Mouse (Mus musculus): ENCODE data around the gene Mapkap1. TPM values are rescaled to one million over a fixed set of nuclear protein-coding genes. Genes with fewer than 3 reads are reported as not detected.
A peak's percentile ranks its signal among the peaks of the same experiment; 100 is the strongest.

Gene Mapkap1
- polyA plus RNA-seq, 1 experiment from 2014 or later, result 38.3 TPM

DNA sequence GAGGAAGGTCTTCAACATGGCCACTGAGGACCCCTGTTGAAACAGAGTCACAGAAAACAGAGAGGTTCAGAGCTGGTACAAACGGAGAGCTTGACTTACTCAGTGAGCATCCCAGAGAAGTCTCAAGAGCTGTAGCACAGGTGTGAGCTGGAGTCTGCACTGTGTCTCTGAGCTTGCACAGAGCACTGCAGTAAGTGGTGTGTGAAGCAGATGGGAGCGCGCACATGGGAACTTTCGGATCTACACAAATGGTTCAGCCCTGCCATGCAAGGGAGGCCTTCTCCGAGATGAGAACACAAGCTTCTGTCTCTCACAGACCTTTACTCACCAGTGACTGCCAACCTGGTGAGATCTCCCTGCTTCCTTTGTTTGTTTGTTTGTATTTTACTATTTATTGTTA, 103.3 kb downstream of the Mapkap1 start:
- ATAC-seq (ENCODE audit: low read depth) (no peak), DNase-seq (no peak)
- Histone ChIP-seq H3K27me3 (no peaks in the 10 kb centered on the region), H3K4me3 (replicated peaks) (no peak overlapping the region), H3K9ac (no peak overlapping the region), H3K4me1 (replicated peaks) (no peaks in the 10 kb centered on the region), H3K36me3 (no peaks in the 10 kb centered on the region), H3K9me3 (replicated peaks) (no peaks in the 10 kb centered on the region), H3K27ac (no peak overlapping the region), H3K4me2 (no peak overlapping the region)
- WGBS (ENCODE audit: insufficient replicate concordance), result 76% methylated on average over 5 of the region's 5 CpGs

DNA sequence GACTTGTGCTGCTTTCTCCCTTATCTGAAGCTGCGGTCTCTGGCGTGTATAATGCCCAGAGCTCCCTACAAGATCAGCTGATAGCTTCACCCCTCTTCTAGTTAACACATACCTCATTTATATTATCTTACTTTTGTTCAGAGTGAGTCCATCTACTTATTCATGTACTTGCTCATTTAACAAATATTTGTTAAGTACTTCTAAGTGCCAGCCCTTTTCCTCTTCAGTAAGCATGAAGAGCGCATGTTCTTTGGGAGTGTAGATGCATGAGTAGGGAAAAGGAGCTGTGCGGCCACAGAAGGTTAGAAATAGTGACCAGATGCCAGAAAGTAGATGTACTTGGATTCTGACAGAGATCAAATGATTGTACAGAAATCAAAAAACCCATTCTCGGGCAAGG, 108.7 kb downstream of the Mapkap1 start:
- no peak overlapping the region for H3K27ac ChIP-seq
- no peak overlapping the region for H3K4me2 ChIP-seq
- 72% methylated on average over 5 of the region's 5 CpGs for WGBS (ENCODE audit: insufficient replicate concordance)
- no peaks in the 10 kb centered on the region for H3K36me3 ChIP-seq
- ATAC-seq (ENCODE audit: low read depth) (no peak), DNase-seq (no peak)
- no peak overlapping the region for H3K4me3 ChIP-seq (replicated peaks)
- H3K9ac ChIP-seq, result no peak overlapping the region
- no peaks in the 10 kb centered on the region for H3K9me3 ChIP-seq (replicated peaks)
- H3K4me1 ChIP-seq (replicated peaks), result no peaks in the 10 kb centered on the region
- no peaks in the 10 kb centered on the region for H3K27me3 ChIP-seq

DNA sequence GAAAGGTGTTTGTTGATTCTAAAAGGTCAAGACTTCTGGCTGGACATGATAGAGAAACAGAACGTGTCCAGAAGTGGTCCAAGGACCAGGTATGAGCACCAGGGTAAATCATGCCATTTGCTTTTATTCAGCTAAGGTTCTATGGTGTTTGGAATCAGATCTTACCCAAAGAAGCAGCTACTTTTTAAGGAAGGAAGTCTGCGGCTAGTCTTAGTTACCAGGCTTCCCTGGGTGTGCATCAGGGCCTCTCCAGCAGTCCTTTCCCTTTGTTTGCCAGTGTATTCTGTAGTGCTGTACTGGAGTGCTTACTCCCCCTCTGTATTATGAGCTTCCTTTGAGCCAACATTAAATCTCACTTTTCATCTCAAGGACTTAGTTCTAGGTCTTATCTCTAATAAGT, 111.5 kb downstream of the Mapkap1 start:
- WGBS (ENCODE audit: insufficient replicate concordance), result 61% methylated on average over 2 of the region's 2 CpGs
- ATAC-seq (ENCODE audit: low read depth), result no peak
- Histone ChIP-seq H3K9me3 (replicated peaks) (no peaks in the 10 kb centered on the region), H3K4me2 (no peak overlapping the region), H3K27me3 (no peaks in the 10 kb centered on the region), H3K36me3 (peaks cover 2% of the 10 kb centered on the region; the same call in 1 of the 2 replicates), H3K27ac (no peak overlapping the region), H3K9ac (no peak overlapping the region), H3K4me1 (replicated peaks) (no peaks in the 10 kb centered on the region), H3K4me3 (replicated peaks) (no peak overlapping the region)
- DNase-seq, result no peak

DNA sequence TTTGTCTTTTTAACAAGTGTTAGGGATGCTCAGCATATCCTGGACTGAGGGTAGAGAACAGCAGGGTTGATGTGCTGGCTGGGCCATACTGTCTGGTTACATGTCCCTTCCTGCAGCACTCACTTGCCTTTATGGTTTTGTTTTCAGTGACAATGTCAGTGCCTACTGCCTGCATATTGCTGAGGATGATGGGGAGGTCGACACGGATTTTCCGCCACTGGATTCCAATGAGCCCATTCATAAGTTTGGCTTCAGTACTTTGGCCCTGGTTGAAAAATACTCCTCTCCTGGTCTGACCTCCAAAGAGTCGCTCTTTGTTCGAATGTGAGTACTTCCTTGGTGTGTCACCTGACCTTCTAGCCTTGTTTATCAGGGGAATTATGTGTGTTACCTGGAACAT, 112.0 kb downstream of the Mapkap1 start:
- Histone ChIP-seq H3K4me2 (no peak overlapping the region), H3K9me3 (replicated peaks) (no peaks in the 10 kb centered on the region), H3K27me3 (no peaks in the 10 kb centered on the region), H3K27ac (no peak overlapping the region), H3K36me3 (peaks cover 4% of the 10 kb centered on the region; the same call in 1 of the 2 replicates), H3K9ac (no peak overlapping the region), H3K4me1 (replicated peaks) (no peaks in the 10 kb centered on the region), H3K4me3 (replicated peaks) (no peak overlapping the region)
- ATAC-seq (ENCODE audit: low read depth) (no peak), DNase-seq (no peak)
- WGBS (ENCODE audit: insufficient replicate concordance), result 85% methylated on average over 5 of the region's 5 CpGs

DNA sequence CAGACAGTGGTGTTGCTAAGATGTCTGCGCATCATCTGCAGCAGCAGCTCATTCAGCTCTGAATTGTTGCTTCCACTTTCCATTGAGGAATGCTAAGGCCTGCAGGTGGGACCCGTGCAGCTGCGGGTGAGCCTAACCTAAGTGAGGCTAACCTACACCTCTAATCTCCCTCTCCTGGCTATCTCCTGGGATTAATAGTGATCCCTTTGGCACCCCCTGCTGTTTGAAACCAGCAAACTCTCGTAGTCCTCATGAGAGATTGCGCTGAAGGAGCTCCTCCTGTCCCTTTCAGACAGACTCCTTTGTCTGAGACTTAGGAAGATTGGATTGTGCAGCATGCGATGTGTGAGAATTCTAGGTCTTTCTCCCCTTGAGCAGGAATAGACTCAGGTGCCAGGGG, 113.0 kb downstream of the Mapkap1 start:
- Histone ChIP-seq H3K27me3 (no peaks in the 10 kb centered on the region), H3K9ac (no peak overlapping the region), H3K4me1 (replicated peaks) (no peaks in the 10 kb centered on the region), H3K9me3 (replicated peaks) (no peaks in the 10 kb centered on the region), H3K27ac (no peak overlapping the region), H3K4me2 (no peak overlapping the region), H3K4me3 (replicated peaks) (no peak overlapping the region), H3K36me3 (peaks cover 4% of the 10 kb centered on the region; the same call in 1 of the 2 replicates)
- no peak for ATAC-seq (ENCODE audit: low read depth)
- peak; percentile 10 for DNase-seq
- 43% methylated on average over 6 of the region's 6 CpGs for WGBS (ENCODE audit: insufficient replicate concordance)

DNA sequence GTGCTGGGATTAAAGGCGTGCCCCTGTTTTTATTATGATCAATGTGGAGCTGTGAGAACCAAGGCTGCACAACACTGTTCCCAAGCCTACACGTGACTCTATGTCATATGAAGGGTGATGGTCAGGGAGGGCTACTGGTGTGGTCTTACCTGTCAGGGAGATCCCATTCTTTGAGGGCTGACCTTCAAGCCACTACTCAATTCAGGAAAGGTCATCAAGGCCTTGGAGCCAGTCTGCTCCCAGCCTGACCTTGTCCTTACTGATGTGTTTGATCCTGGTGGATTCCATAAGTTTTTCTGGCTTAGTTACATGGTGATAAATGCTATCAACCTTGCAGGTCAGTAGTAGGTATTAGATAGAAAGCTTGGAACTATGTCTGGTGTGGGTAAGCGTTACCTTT, 114.8 kb downstream of the Mapkap1 start:
- DNase-seq (no peak), ATAC-seq (ENCODE audit: low read depth) (no peak)
- H3K4me3 ChIP-seq (replicated peaks), result no peak overlapping the region
- peaks cover 4% of the 10 kb centered on the region; the same call in 1 of the 2 replicates for H3K36me3 ChIP-seq
- no peaks in the 10 kb centered on the region for H3K9me3 ChIP-seq (replicated peaks)
- no peak overlapping the region for H3K27ac ChIP-seq
- WGBS (ENCODE audit: insufficient replicate concordance), result 75% methylated on average over 3 of the region's 3 CpGs
- H3K4me1 ChIP-seq (replicated peaks), result no peaks in the 10 kb centered on the region
- H3K4me2 ChIP-seq, result no peak overlapping the region
- H3K27me3 ChIP-seq, result no peaks in the 10 kb centered on the region
- H3K9ac ChIP-seq, result no peak overlapping the region

DNA sequence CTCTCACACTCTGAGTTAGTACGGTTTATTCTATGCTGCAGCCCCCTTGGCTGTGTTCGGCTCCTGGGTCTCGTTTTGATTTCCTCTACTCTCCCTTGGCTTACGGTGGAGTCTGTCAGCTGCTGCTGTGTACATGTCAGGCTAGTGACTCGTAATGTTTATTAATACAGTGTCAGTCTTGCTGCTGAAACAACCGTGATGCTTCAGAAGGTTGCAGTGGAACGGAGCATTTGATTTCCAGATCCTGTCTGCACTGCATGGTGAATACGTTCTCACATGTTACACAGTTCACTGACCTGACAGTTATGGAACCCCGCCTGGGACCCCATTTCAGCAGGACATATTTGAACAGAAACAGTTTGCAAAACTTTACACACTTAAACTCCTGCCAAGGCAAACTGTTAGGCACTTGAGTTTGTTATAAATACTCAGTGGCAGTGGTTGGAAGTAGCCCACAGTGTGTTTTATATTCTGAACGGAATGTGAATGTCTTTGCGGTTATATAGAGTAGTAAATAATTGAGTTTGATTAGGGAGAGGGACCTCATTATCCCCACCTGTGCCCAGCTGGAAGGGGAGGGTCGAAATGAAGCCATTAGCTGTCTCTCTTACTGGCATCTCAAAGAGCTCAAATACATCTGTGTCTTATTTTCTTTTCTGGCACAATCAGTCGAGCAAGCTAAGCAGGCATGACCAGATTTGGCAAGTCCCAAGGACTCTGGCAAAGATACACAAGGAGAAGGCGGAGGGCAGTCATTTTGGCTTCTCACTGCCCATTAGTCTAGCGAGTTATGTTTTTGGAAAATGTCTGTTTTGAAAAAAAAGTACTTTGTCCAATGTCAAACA, 120.2 kb downstream of the Mapkap1 start:
- H3K27ac ChIP-seq, result no peak overlapping the region
- H3K4me3 ChIP-seq (replicated peaks), result no peak overlapping the region
- peaks cover 4% of the 10 kb centered on the region; the same call in 1 of the 2 replicates for H3K36me3 ChIP-seq
- ATAC-seq (ENCODE audit: low read depth), result no peak
- H3K4me1 ChIP-seq (replicated peaks), result no peaks in the 10 kb centered on the region
- no peaks in the 10 kb centered on the region for H3K27me3 ChIP-seq
- H3K9ac ChIP-seq, result no peak overlapping the region
- H3K4me2 ChIP-seq, result no peak overlapping the region
- no peak for DNase-seq
- no peaks in the 10 kb centered on the region for H3K9me3 ChIP-seq (replicated peaks)
- 76% methylated on average over 15 of the region's 15 CpGs for WGBS (ENCODE audit: insufficient replicate concordance)

DNA sequence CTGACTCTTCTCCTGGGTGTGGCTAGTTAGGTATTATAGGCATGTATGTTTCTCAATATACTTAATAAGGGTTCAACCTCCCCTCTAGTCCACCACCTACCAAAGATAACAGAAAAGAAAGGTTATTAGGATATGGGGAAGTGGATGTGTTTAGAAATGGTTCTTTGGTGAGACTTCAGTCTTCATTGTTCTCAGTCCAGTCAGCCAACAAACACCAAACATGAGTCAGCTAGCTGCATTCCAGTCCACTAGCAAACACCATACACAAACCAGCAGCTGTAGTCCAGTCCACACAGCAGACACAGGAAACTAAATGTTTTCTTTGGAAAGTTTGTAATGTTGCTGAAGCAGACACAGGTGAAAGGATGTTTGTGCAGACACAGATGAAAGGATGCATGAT, 121.9 kb downstream of the Mapkap1 start:
- H3K27me3 ChIP-seq, result no peaks in the 10 kb centered on the region
- DNase-seq (no peak), ATAC-seq (ENCODE audit: low read depth) (no peak)
- no peak overlapping the region for H3K4me3 ChIP-seq (replicated peaks)
- no peak overlapping the region for H3K4me2 ChIP-seq
- H3K27ac ChIP-seq, result no peak overlapping the region
- no peaks in the 10 kb centered on the region for H3K9me3 ChIP-seq (replicated peaks)
- no peak overlapping the region for H3K9ac ChIP-seq
- no peaks in the 10 kb centered on the region for H3K4me1 ChIP-seq (replicated peaks)
- no peaks in the 10 kb centered on the region for H3K36me3 ChIP-seq

DNA sequence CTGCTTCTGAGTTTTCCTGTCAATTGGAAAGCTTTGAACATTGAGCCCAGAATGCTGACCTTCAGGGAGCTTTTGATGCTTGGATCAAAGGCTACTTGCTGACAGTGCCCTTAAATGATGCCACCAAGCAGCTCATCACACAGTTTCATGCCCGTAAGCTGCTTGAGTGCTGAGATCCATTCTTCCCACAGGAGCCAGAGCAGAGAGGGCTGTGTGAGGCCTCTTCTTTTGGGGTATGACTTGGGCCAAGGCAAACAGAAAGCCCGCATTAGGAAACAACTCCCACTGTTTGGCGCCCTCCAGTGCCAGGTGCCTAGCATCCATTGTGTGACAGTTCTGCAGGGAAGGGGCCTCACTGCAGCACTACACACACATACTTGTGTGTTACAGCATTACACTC, 123.5 kb downstream of the Mapkap1 start:
- no peak overlapping the region for H3K4me2 ChIP-seq
- 62% methylated on average over 3 of the region's 3 CpGs for WGBS (ENCODE audit: insufficient replicate concordance)
- H3K36me3 ChIP-seq, result 0 out of 2 replicates have a peak, but pooled peaks cover 3% of the 10 kb centered on the region
- no peaks in the 10 kb centered on the region for H3K27me3 ChIP-seq
- no peak overlapping the region for H3K27ac ChIP-seq
- H3K4me3 ChIP-seq (replicated peaks), result no peak overlapping the region
- H3K9ac ChIP-seq, result no peak overlapping the region
- no peaks in the 10 kb centered on the region for H3K4me1 ChIP-seq (replicated peaks)
- no peaks in the 10 kb centered on the region for H3K9me3 ChIP-seq (replicated peaks)
- DNase-seq (no peak), ATAC-seq (ENCODE audit: low read depth) (no peak)

DNA sequence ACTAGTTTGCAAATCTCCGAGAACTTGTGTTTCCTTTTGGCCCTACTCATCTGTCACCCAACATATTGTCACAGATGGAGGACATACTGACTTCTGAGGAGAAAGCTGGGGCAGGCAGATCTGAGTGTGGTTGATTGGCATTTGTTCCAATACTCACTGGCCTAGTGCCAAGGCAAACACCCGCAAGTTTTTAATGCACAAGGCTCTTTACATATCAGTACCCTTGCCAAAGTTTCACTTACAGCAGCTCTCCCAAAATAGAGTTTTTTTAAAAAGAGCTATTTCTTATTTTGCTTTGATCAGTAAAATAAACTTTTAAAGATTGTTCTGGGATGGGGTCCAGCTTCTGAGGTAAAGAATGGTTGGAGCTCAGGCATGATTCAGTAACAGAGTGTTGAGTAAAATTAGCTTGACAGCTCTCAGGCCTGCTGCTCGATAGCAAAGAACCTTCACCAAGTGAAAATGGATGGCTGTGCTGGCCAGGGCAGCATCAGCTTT, 125.3 kb downstream of the Mapkap1 start:
- Histone ChIP-seq H3K4me2 (no peak overlapping the region), H3K4me3 (replicated peaks) (no peak overlapping the region), H3K27ac (no peak overlapping the region), H3K9me3 (replicated peaks) (no peaks in the 10 kb centered on the region), H3K4me1 (replicated peaks) (no peaks in the 10 kb centered on the region), H3K9ac (no peak overlapping the region), H3K27me3 (no peaks in the 10 kb centered on the region), H3K36me3 (0 out of 2 replicates have a peak, but pooled peaks cover 3% of the 10 kb centered on the region)
- ATAC-seq (ENCODE audit: low read depth) (no peak), DNase-seq (no peak)
- 69% methylated on average over 3 of the region's 3 CpGs for WGBS (ENCODE audit: insufficient replicate concordance)

DNA sequence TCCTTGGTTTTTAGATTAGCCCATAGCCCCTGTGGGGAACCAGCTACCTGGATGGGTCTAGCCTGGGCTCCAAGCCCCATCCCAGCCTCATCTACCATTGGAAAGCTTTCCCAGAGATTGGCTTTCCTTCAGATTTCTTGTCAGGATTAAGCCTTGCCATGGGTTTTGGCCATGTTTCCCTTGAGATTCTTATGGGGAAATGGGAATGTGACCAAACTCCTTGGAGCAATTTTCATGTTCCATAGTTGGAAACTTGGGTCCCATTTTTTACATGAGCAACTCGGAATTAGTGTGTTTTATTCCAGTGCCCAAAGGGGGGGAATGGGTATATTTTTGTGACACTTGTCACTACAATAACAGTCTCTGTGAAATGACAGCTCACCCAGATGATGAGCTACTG, 125.8 kb downstream of the Mapkap1 start:
- WGBS (ENCODE audit: insufficient replicate concordance), result 59% methylated on average over 1 of the region's 1 CpGs
- H3K36me3 ChIP-seq, result 0 out of 2 replicates have a peak, but pooled peaks cover 3% of the 10 kb centered on the region
- ATAC-seq (ENCODE audit: low read depth) (no peak), DNase-seq (no peak)
- no peaks in the 10 kb centered on the region for H3K4me1 ChIP-seq (replicated peaks)
- no peak overlapping the region for H3K4me2 ChIP-seq
- no peak overlapping the region for H3K9ac ChIP-seq
- H3K9me3 ChIP-seq (replicated peaks), result no peaks in the 10 kb centered on the region
- no peaks in the 10 kb centered on the region for H3K27me3 ChIP-seq
- no peak overlapping the region for H3K27ac ChIP-seq
- H3K4me3 ChIP-seq (replicated peaks), result no peak overlapping the region

DNA sequence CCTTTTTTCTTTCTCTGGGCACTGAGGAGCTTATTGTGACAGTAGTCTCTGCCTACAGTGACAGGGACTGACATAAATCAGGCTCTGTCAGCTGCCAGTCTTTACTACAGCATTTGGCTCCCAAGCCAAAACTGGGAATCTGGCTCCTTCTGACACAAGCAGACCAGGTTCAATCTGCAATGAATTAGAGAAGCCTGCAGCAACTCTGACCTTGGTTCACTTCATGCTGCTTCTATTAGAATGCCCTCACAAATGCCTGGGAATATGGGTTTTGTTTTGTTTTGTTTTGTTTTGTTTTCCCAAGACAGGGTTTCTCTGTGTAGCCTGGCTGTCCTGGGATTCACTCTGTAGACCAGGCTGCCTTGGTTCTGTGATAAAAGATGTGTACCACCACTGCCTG, 126.7 kb downstream of the Mapkap1 start:
- no peak overlapping the region for H3K27ac ChIP-seq
- DNase-seq (no peak), ATAC-seq (ENCODE audit: low read depth) (no peak)
- no peak overlapping the region for H3K9ac ChIP-seq
- no peak overlapping the region for H3K4me2 ChIP-seq
- H3K4me1 ChIP-seq (replicated peaks), result no peaks in the 10 kb centered on the region
- no peak overlapping the region for H3K4me3 ChIP-seq (replicated peaks)
- H3K9me3 ChIP-seq (replicated peaks), result no peaks in the 10 kb centered on the region
- no peaks in the 10 kb centered on the region for H3K27me3 ChIP-seq
- 0 out of 2 replicates have a peak, but pooled peaks cover 3% of the 10 kb centered on the region for H3K36me3 ChIP-seq

Data from liver, embryonic 13.5 days (tissue).